Mouse (Mus musculus) adrenal gland, postnatal 4 days (tissue): Measurements from ENCODE around the gene Itk. TPM values are rescaled to one million over a fixed set of nuclear protein-coding genes. Genes with fewer than 3 reads are reported as not detected.

ENCODE experiments used
- DNase-seq, 2 experiments: peaks; one replicate each; pipeline ENCODE4 v3.0.0; 2021 to 2022; ENCODE audit warnings: low spot score in 2 of 2, mixed read lengths in 2 of 2
- total RNA-seq, 2 experiments: library from RNA; stranded (reverse); gene quantifications; 2 replicates each; pipeline ENCODE4 v1.2.3; 2021

The Itk gene
- total RNA-seq, 2 experiments from 2014 or later, result 0.36 to 0.37 TPM

- DNase-seq, result no peak
Observed at GRCm38 (mm10) chr11:46362061-46363022, 27.0 kb downstream of the Itk start.

- no peak for DNase-seq
Observed at GRCm38 (mm10) chr11:46360991-46361665, 28.2 kb downstream of the Itk start.

- DNase-seq, result no peak
Observed at GRCm38 (mm10) chr11:46358369-46358768, 30.9 kb downstream of the Itk start.

- DNase-seq, result no peak
Observed at GRCm38 (mm10) chr11:46349681-46350410, 39.5 kb downstream of the Itk start.

GRCm38 (mm10) chr11:46348416-46348815 lies 40.9 kb downstream of the Itk start:
- no peak for DNase-seq

- DNase-seq, result no peak
Observed at GRCm38 (mm10) chr11:46347756-46348155, 41.6 kb downstream of the Itk start.

- DNase-seq, result no peak
Observed at GRCm38 (mm10) chr11:46343886-46344546, 45.3 kb downstream of the Itk start.

- DNase-seq, result no peak
Observed at GRCm38 (mm10) chr11:46341960-46342359, 47.4 kb downstream of the Itk start.

GRCm38 (mm10) chr11:46336020-46336419 lies 53.3 kb downstream of the Itk start:
- DNase-seq, result no peak

GRCm38 (mm10) chr11:46332217-46332616 lies 57.1 kb downstream of the Itk start:
- DNase-seq, result no peak

- no peak for DNase-seq
Observed at GRCm38 (mm10) chr11:46326271-46327015, 62.9 kb downstream of the Itk start.

GRCm38 (mm10) chr11:46321559-46321958 lies 67.8 kb downstream of the Itk start:
- DNase-seq, result no peak

- DNase-seq, result no peak
Observed at GRCm38 (mm10) chr11:46314534-46314933, 74.8 kb downstream of the Itk start.

GRCm38 (mm10) chr11:46313851-46314250 lies 75.5 kb downstream of the Itk start:
- no peak for DNase-seq

GRCm38 (mm10) chr11:46312523-46313035 lies 76.7 kb downstream of the Itk start, which contains the start of gene Cyfip2:
Cyfip2 (minus strand) TSS chr11:46312859.
- DNase-seq, result no peak

- no peak for DNase-seq
Observed at GRCm38 (mm10) chr11:46311703-46312522, 77.4 kb downstream of the Itk start.

- DNase-seq, result no peak
Observed at GRCm38 (mm10) chr11:46311181-46311702, 78.1 kb downstream of the Itk start.

- no peak for DNase-seq
Observed at GRCm38 (mm10) chr11:46310647-46311063, 78.7 kb downstream of the Itk start.
